ENCODE assay signal across 17 mouse cellular contexts in genomic region chr15:30661689-30662422, GRCm38 (mm10).
A peak's percentile ranks its signal among the peaks of the same experiment; 100 is the strongest.
DNase-seq lines count a peak whose midpoint lies in the region; ATAC-seq lines count a peak whose summit lies in the region.
"Had no signal": no experiment of that assay in that cellular context is flagged by ENCODE, and none has a peak within 500 bp of the region (broad histone marks: within the 10 kb centered on the region; RNA-seq: fewer than 3 reads in every experiment).

No protein-coding gene starts in this region.

- DNase-seq in cerebellum, postnatal 10 days = peak; percentile 44 to 63
- DNase-seq in cerebellum, adult 11-12 months = no peak
- no peak for DNase-seq in kidney, adult 11 months
- DNase-seq in CD4-positive helper T cell, adult 2 months (ENCODE audit: low read depth, low spot score) = peak; percentile 51
- DNase-seq in embryonic facial prominence, embryonic 11.5 days (ENCODE audit: low spot score) = peak; percentile 25
- no peak for DNase-seq in testis, postnatal 10 days (ENCODE audit: low spot score)
- DNase-seq in B cell, adult 2 months = no peak
- DNase-seq: adrenal gland, adult 2 months; gastrocnemius, postnatal 25 days; kidney, postnatal 14 days; lung, embryonic 14.5 days; right cerebral cortex, postnatal 14 days; thymus, postnatal 36 days had no signal

- no peak overlapping the region for H3K9ac ChIP-seq in kidney, embryonic 16.5 days (replicated peaks; ENCODE audit: low read length)
- no peak overlapping the region for H3K9ac ChIP-seq in embryonic facial prominence, embryonic 11.5 days (replicated peaks; ENCODE audit: low read length)
- H3K9ac ChIP-seq: heart, embryonic 13.5 days; limb, embryonic 15.5 days; lung, embryonic 14.5 days had no signal

- H3K4me2 ChIP-seq in kidney, embryonic 16.5 days (replicated peaks; ENCODE audit: low read depth, low read length) = no peak overlapping the region
- no peak overlapping the region for H3K4me2 ChIP-seq in embryonic facial prominence, embryonic 11.5 days (ENCODE audit: low read depth, low read length)
- H3K4me2 ChIP-seq: heart, embryonic 13.5 days; limb, embryonic 15.5 days; lung, embryonic 14.5 days had no signal

- peak; percentile 65; the same call in 1 of the 2 replicates for ATAC-seq in kidney, embryonic 16.5 days (ENCODE audit: low FRiP score, low TSS enrichment)
- ATAC-seq in embryonic facial prominence, embryonic 11.5 days (replicated peaks; ENCODE audit: insufficient number of reproducible peaks, low FRiP score, low TSS enrichment, low read depth) = peak; percentile 79
- ATAC-seq: forebrain, embryonic 16.5 days had no signal

- no peaks in the 10 kb centered on the region for H3K36me3 ChIP-seq in kidney, embryonic 16.5 days (ENCODE audit: insufficient read depth, low read length)
- H3K36me3 ChIP-seq in embryonic facial prominence, embryonic 11.5 days (replicated peaks; ENCODE audit: control insufficient read depth, insufficient read depth, low read depth, low read length) = no peaks in the 10 kb centered on the region
- H3K36me3 ChIP-seq: heart, embryonic 13.5 days; limb, embryonic 15.5 days had no signal

- H3K27me3 ChIP-seq in kidney, embryonic 16.5 days (ENCODE audit: insufficient read depth, low read length) = no peaks in the 10 kb centered on the region
- no peaks in the 10 kb centered on the region for H3K27me3 ChIP-seq in embryonic facial prominence, embryonic 11.5 days (ENCODE audit: control insufficient read depth, insufficient read depth, low read length)
- H3K27me3 ChIP-seq: heart, embryonic 13.5 days; limb, embryonic 15.5 days had no signal

- H3K9me3 ChIP-seq in kidney, embryonic 16.5 days (ENCODE audit: low read length) = no peaks in the 10 kb centered on the region
- no peaks in the 10 kb centered on the region for H3K9me3 ChIP-seq in embryonic facial prominence, embryonic 11.5 days (replicated peaks; ENCODE audit: control insufficient read depth, low read length)
- H3K9me3 ChIP-seq: heart, embryonic 13.5 days; limb, embryonic 15.5 days had no signal

- no peak overlapping the region for H3K4me3 ChIP-seq in kidney, embryonic 16.5 days (ENCODE audit: low read length)
- no peak overlapping the region for H3K4me3 ChIP-seq in embryonic facial prominence, embryonic 11.5 days (ENCODE audit: low read depth, low read length)
- H3K4me3 ChIP-seq: heart, embryonic 13.5 days; limb, embryonic 15.5 days had no signal

- no peaks in the 10 kb centered on the region for H3K4me1 ChIP-seq in kidney, embryonic 16.5 days (ENCODE audit: insufficient read depth, low read length)
- no peaks in the 10 kb centered on the region for H3K4me1 ChIP-seq in embryonic facial prominence, embryonic 11.5 days (ENCODE audit: control insufficient read depth, insufficient read depth, low read length)
- H3K4me1 ChIP-seq: heart, embryonic 13.5 days; limb, embryonic 15.5 days had no signal

- no peak overlapping the region for H3K27ac ChIP-seq in kidney, embryonic 16.5 days (ENCODE audit: low read length)
- H3K27ac ChIP-seq in embryonic facial prominence, embryonic 11.5 days (replicated peaks; ENCODE audit: low read depth, low read length) = no peak overlapping the region
- H3K27ac ChIP-seq: heart, embryonic 13.5 days; limb, embryonic 15.5 days had no signal

- 62% methylated on average over 6 of the region's 6 CpGs for WGBS in kidney, embryonic 16.5 days
- 25% methylated on average over 6 of the region's 6 CpGs for WGBS in embryonic facial prominence, embryonic 11.5 days

Comparison
In these comparisons a context has a peak if more than half of its experiments do, and no peak if none do; other contexts are left out.
1. DNase-seq: peak in cerebellum, postnatal 10 days (2 of 2), CD4-positive helper T cell, adult 2 months (single experiment) and embryonic facial prominence, embryonic 11.5 days (single experiment); none in cerebellum, adult 11-12 months (single experiment), kidney, adult 11 months (single experiment), testis, postnatal 10 days (single experiment) and B cell, adult 2 months (0 of 2).